Mouse (Mus musculus) liver, adult (tissue): ENCODE data around the gene Methig1.

Experiments used
- GATA4 ChIP-seq: IDR thresholded peaks from 2 replicates; pipeline ENCODE4 v1.6.1; 2014; ENCODE audit warnings: mild to moderate bottlenecking, low read length; ENCODE audit not compliant: insufficient replicate concordance

Gene Methig1

GRCm38 (mm10) chr15:100352711-100353250, at the start of gene Methig1, which contains the start of gene Mettl7a2:
Methig1 (plus strand) TSS chr15:100353149.
Mettl7a2 (plus strand) TSS chr15:100353200.
- TF ChIP-seq GATA4: no peak

- TF ChIP-seq GATA4: no peak
Observed at GRCm38 (mm10) chr15:100303428-100304018, 49.4 kb upstream of the Methig1 start.

GRCm38 (mm10) chr15:100304019-100304991, 48.6 kb upstream of the Methig1 start, which contains the start of gene Mettl7a1:
Mettl7a1 (plus strand) TSS chr15:100304140.
- TF ChIP-seq GATA4: no peak

- TF ChIP-seq GATA4: no peak
Observed at GRCm38 (mm10) chr15:100306201-100306600, 46.7 kb upstream of the Methig1 start.

GRCm38 (mm10) chr15:100312346-100312745, 40.6 kb upstream of the Methig1 start:
- TF ChIP-seq GATA4: peak; percentile 49; the same call in 1 of the 2 replicates

- TF ChIP-seq GATA4: no peak
Observed at GRCm38 (mm10) chr15:100314448-100315145, 38.4 kb upstream of the Methig1 start.

GRCm38 (mm10) chr15:100319884-100320283, 33.1 kb upstream of the Methig1 start:
- no peak for TF ChIP-seq GATA4

GRCm38 (mm10) chr15:100320295-100320905, 32.5 kb upstream of the Methig1 start:
- no peak for TF ChIP-seq GATA4

- no peak for TF ChIP-seq GATA4
Observed at GRCm38 (mm10) chr15:100321134-100321533, 31.8 kb upstream of the Methig1 start.

GRCm38 (mm10) chr15:100324021-100324591, 28.8 kb upstream of the Methig1 start:
- no peak for TF ChIP-seq GATA4

GRCm38 (mm10) chr15:100325235-100325634, 27.7 kb upstream of the Methig1 start:
- no peak for TF ChIP-seq GATA4

GRCm38 (mm10) chr15:100330739-100331138, 22.2 kb upstream of the Methig1 start:
- TF ChIP-seq GATA4: no peak

- no peak for TF ChIP-seq GATA4
Observed at GRCm38 (mm10) chr15:100334629-100335028, 18.3 kb upstream of the Methig1 start, which contains the start of gene Mettl7a3. Mettl7a3 (plus strand) TSS chr15:100334929.

- peak; percentile 16; the same call in 1 of the 2 replicates for TF ChIP-seq GATA4
Observed at GRCm38 (mm10) chr15:100345484-100345883, 7.5 kb upstream of the Methig1 start.
